Mouse (Mus musculus): ENCODE results near the gene Bend6. TPM values are rescaled to one million over a fixed set of nuclear protein-coding genes. Genes with fewer than 3 reads are reported as not detected.

Bend6 gene
- 0.45 TPM for polyA plus RNA-seq (2014; fragmentation: Illumina TruSeq; extraction: RNeasy Lipid Tissue Mini Kit (QIAGEN cat#74804); ENCODE audit: low read depth, low replicate concordance)

GRCm38 (mm10) chr1:33907421-33908190 is at the start of gene Bend6:
TSS of gene Bend6 (minus strand) at chr1:33907816.

DNA sequence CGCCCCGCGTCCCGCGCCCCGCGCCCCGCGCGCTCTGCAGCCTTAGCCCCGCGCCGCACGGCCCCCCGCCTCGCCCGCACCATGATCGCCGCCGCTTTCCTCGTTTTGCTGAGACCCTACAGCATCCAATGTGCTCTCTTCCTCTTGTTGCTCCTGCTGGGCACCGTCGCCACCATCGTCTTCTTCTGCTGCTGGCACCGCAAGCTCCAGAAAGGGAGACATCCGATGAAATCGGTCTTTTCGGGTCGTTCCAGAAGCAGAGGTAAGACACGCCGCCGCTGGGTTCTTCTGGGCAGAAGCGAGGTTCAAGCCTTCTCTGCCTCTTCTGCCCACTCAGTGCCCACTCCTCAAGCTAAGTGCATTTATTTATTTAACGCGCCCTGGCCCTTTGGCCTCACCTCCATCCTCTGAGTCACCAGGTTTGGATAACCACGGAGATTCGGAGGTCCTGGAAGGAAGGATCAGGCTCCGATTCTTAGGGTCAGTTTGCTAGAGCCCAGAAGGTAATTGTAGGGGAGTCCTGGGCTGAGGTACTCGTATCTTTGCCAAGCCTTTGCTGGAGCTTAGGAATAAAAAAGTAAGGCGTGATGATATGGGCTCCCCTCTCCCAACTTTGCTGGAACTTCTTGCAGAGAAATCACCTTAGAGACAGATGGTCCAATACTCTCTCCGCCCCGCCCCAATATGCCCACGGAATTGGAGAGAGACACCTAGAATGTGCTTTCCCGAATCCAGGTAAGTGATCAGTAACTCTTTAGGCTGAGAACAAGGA is 761 bp upstream of the Bend6 start, which contains the start of gene Dst:
Dst (plus strand) TSS at position 35 of the 772 bp plus-strand sequence.

DNA sequence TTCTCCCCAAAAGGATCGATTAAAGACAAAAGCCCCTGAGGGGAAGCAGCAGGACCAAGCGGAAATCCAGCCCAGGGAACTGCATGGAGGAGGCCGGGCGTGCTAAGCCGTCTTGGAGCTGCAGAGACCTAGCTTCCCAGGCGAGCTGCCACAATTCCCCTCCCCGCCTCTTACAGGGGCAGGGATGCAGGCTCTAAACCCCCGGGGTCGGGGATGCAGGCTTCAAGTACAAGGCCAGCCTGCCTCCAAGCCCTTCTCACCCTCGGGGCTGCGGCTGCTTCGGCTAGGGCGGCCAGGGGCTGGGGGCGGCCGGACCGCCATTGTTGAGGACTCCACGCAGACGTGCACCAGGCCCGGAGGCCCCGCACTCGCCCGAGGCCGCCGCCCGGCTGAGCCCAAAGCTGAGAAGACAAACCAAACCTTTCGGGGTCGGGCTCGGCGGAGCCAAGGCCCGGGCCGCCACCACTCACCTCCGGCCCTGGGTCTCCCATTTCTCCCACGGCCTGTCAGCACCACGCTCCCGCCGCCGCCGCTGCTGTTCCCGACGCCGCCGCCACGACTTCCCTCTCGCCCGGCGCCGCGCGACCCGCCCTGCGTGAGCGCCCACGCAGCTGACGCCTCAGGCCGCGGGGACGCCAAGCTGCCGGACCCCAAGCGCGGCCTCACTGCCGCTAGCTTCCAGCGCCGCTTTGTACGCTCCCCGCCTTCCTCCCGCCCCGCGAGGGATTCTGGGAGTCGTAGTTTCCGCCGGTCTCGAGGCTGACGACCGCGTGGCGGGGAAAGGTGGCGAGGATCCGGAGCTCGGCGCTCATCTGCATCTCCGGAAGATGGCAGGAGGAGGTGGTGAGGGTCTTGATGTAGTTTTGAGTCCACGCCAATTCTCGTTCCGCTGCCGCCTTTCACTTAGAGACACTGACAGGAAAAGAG is 93.5 kb downstream of the Bend6 start, which contains the start of gene Zfp451:
Zfp451 (minus strand) TSS at position 728 of the 927 bp plus-strand sequence.

Other genes starting within 250 kb of the Bend6 start
- 2.0 TPM for gene Prim2, start 238.0 kb downstream of the Bend6 start, polyA plus RNA-seq (2014; fragmentation: Illumina TruSeq; extraction: RNeasy Lipid Tissue Mini Kit (QIAGEN cat#74804); ENCODE audit: low read depth, low replicate concordance)
- 11.0 TPM for gene Rab23, start 187.9 kb downstream of the Bend6 start, polyA plus RNA-seq (2014; fragmentation: Illumina TruSeq; extraction: RNeasy Lipid Tissue Mini Kit (QIAGEN cat#74804); ENCODE audit: low read depth, low replicate concordance)
- gene Bag2, start 150.0 kb downstream of the Bend6 start, polyA plus RNA-seq (2014; fragmentation: Illumina TruSeq; extraction: RNeasy Lipid Tissue Mini Kit (QIAGEN cat#74804); ENCODE audit: low read depth, low replicate concordance), result 3.5 TPM
- 22.0 TPM for gene Zfp451, start 93.2 kb downstream of the Bend6 start, polyA plus RNA-seq (2014; fragmentation: Illumina TruSeq; extraction: RNeasy Lipid Tissue Mini Kit (QIAGEN cat#74804); ENCODE audit: low read depth, low replicate concordance)
- 16.2 TPM for gene Dst, start 409 bp upstream of the Bend6 start, polyA plus RNA-seq (2014; fragmentation: Illumina TruSeq; extraction: RNeasy Lipid Tissue Mini Kit (QIAGEN cat#74804); ENCODE audit: low read depth, low replicate concordance)